Mouse (Mus musculus) adrenal gland, postnatal 0 days (tissue): Measurements from ENCODE around the gene Adcy10. TPM values are rescaled to one million over a fixed set of nuclear protein-coding genes. Genes with fewer than 3 reads are reported as not detected.

Experiments used
- polyA plus RNA-seq: library from polyadenylated mRNA; unstranded; fragments of >200 nt; fragmentation: Nextera tagmentation; extraction: Ambion mirVana; gene quantifications from 2 replicates; pipeline ENCODE4 v1.2.1, GENCODE M21; 2015

Adcy10 gene
- polyA plus RNA-seq, result 0.03 TPM in 1 of 2 replicates, not detected in the other

DNA sequence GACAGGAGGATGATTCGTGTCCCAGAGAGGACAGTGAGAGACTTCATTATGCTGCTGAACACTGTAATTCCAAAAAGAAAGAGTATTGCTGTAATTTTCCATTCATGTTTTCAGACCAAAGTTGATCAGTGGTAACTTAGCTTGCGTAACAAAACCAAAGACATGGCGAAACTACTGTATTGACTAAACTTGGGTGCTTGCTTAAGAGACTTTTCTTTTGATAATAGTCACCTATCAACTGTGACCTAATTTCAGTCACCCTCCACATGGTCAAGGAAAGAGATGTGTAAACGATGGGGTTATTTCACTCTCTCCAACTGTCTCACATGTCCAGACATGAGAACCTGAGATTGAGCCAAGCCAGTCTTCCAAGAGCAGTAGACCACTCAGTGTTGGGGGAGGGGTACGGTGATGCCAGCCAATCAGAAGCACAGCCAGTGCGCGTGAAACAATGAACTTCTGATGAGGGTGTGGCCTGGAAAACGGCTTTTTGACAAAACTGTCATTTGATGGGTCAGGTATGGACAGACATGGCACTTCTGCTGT lies at the start of gene Adcy10:
Adcy10 (plus strand) TSS at position 496 of the 546 bp plus-strand sequence.

DNA sequence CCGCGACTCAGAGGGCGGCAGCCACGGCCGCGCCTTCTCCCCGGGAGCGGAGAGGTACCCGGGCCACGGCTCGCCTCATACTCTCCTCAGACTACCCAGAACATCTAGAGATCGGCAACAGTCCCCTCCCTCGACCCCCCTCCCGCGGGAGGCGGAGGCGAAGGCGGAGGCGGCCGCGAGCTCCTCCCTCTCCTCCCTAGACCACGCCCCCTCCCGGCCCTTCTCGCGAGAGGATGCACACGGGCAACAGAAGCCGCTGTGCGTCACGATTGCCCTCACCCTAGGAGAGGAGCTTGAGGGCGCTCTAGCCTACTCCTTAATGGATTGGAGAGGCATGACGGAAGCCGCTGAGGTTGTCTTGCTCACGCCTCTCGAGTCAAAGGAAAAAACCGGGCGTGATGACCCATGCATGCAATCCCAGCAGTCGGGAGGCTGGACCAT lies 24.6 kb upstream of the Adcy10 start, which contains the start of the genes Dcaf6 and Mpc2:
Dcaf6 (minus strand) TSS at position 116 of the 441 bp plus-strand sequence.
Mpc2 (plus strand) TSS at position 278 of the 441 bp plus-strand sequence.

Other genes with a start within 250 kb of the Adcy10 start
- gene Tiprl, start 248.2 kb upstream of the Adcy10 start, polyA plus RNA-seq, result 86.3 and 112 TPM in 2 replicates
- 0.39 and 0.54 TPM in 2 replicates for gene Gpr161, start 189.4 kb upstream of the Adcy10 start, polyA plus RNA-seq
- 12.7 and 14.0 TPM in 2 replicates for gene Dcaf6, start 24.7 kb upstream of the Adcy10 start, polyA plus RNA-seq
- 277 and 288 TPM in 2 replicates for gene Mpc2, start 24.5 kb upstream of the Adcy10 start, polyA plus RNA-seq
- gene Mpzl1, start 149.4 kb downstream of the Adcy10 start, polyA plus RNA-seq, result 80.5 and 83.6 TPM in 2 replicates
- 20.3 TPM in 2 replicates for gene Rcsd1, start 224.6 kb downstream of the Adcy10 start, polyA plus RNA-seq